Mouse (Mus musculus): Measurements from ENCODE around the gene Zswim7. TPM values are rescaled to one million over a fixed set of nuclear protein-coding genes. Genes with fewer than 3 reads are reported as not detected.

Zswim7 gene
- 10 to 100 TPM in 1 of 2 experiments, 1 to 10 TPM in 1; 7.9 to 11.5 TPM for polyA plus RNA-seq (2017; shearing (Covaris generic))

GRCm38 (mm10) chr11:62280675-62281600, at the start of gene Zswim7, which contains the start of gene Ttc19:
Gene Zswim7 (minus strand): TSS chr11:62281375.
Gene Ttc19 (plus strand): TSS chr11:62281473.

GRCm38 (mm10) chr11:62248401-62249244, 32.6 kb downstream of the Zswim7 start, which contains the start of gene Adora2b:
Gene Adora2b (plus strand): TSS chr11:62248984.

Other genes with a start within 250 kb of the Zswim7 start
- under 1 TPM; 0.11 to 0.20 TPM for gene Adora2b, start 32.4 kb downstream of the Zswim7 start, polyA plus RNA-seq (2017; shearing (Covaris generic))
- gene Ttc19, start 98 bp upstream of the Zswim7 start, polyA plus RNA-seq (2017; shearing (Covaris generic)), result 10 to 100 TPM; 30.2 to 31.3 TPM
- 10 to 100 TPM in 1 of 2 experiments, 1 to 10 TPM in 1; 10.0 to 12.2 TPM for gene Pigl, start 177.1 kb upstream of the Zswim7 start, polyA plus RNA-seq (2017; shearing (Covaris generic))
- 100 to 1,000 TPM; 385 to 398 TPM for gene Ncor1, start 177.2 kb upstream of the Zswim7 start, polyA plus RNA-seq (2017; shearing (Covaris generic))